Comparison of ENCODE assay signal across 31 mouse cellular contexts in the genomic region with DNA sequence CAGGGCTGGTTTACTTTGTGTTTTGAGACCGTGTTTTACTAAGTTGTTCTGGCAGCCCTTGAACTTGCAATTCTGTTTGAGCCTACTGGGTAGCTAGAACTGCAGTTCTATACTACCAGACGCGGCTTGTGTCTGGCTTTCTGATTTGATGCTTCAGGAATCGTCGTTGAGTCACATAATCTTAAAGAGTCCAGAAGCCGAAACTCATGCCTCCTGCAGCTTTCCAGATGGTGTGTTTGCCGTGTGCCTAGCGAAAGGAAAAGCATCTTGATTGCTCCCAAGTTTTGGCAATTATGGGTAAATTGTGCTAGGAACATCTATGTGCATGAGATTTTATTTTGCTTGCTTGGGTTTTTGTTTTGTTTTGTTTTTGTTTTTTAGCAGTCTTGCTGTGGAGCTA.
DNase-seq lines count a peak whose midpoint lies in the region; ATAC-seq lines count a peak whose summit lies in the region.
"Had no signal": no experiment of that assay in that cellular context is flagged by ENCODE, and none has a peak within 500 bp of the region (broad histone marks: within the 10 kb centered on the region; RNA-seq: fewer than 3 reads in every experiment).

No protein-coding gene starts in this region.

- H3K4me3 ChIP-seq in forebrain, embryonic 14.5 days (ENCODE audit: low read depth, low read length) = no peak overlapping the region
- no peak overlapping the region for H3K4me3 ChIP-seq in forebrain, embryonic 12.5 days (replicated peaks)
- H3K4me3 ChIP-seq: embryonic facial prominence, embryonic 15.5 days; forebrain, embryonic 13.5 days; heart, embryonic 10.5 days; heart, embryonic 15.5 days; hindbrain, embryonic 12.5 days; intestine, embryonic 15.5 days; limb, embryonic 15.5 days; liver, embryonic 13.5 days; midbrain, embryonic 13.5 days; neural tube, embryonic 13.5 days had no signal

- H3K4me2 ChIP-seq in forebrain, embryonic 14.5 days (ENCODE audit: low read length) = no peak overlapping the region
- no peak overlapping the region for H3K4me2 ChIP-seq in forebrain, embryonic 12.5 days
- H3K4me2 ChIP-seq: embryonic facial prominence, embryonic 15.5 days; forebrain, embryonic 13.5 days; heart, embryonic 15.5 days; hindbrain, embryonic 12.5 days; intestine, embryonic 15.5 days; limb, embryonic 15.5 days; liver, embryonic 13.5 days; midbrain, embryonic 13.5 days; neural tube, embryonic 13.5 days had no signal

- H3K9me3 ChIP-seq in forebrain, embryonic 14.5 days (replicated peaks; ENCODE audit: control insufficient read depth, low read length) = no peaks in the 10 kb centered on the region
- H3K9me3 ChIP-seq in forebrain, embryonic 12.5 days = no peaks in the 10 kb centered on the region
- H3K9me3 ChIP-seq: embryonic facial prominence, embryonic 15.5 days; forebrain, embryonic 13.5 days; G1E; heart, embryonic 10.5 days; heart, embryonic 15.5 days; hindbrain, embryonic 12.5 days; intestine, embryonic 15.5 days; limb, embryonic 15.5 days; liver, embryonic 13.5 days; neural tube, embryonic 13.5 days had no signal

- DNase-seq in forebrain, embryonic 14.5 days (ENCODE audit: low spot score) = peak; percentile 31
- peak; percentile 45 for DNase-seq in layer of hippocampus, adult 9-11 months
- no peak for DNase-seq in layer of hippocampus, postnatal 36 days
- DNase-seq in right cerebral cortex, postnatal 10 days (ENCODE audit: low spot score in 2 of 2) = peak; percentile 28 to 39
- no peak for DNase-seq in right cerebral cortex, postnatal 25 days
- DNase-seq in telencephalon, adult 2 months (ENCODE audit: low read depth, low spot score) = peak; percentile 69
- no peak for DNase-seq in retina, postnatal 1 day
- DNase-seq: adrenal gland, adult 8-10 months; cerebellum, adult 11 months; cerebellum, adult 9-10 months; cerebellum, postnatal 36 days; gastrocnemius, postnatal 14 days; heart, postnatal 36 days; kidney, adult 2 months; kidney, postnatal 36 days; liver, embryonic 13.5 days; lung, adult 18-20 months had no signal

- no peak for ATAC-seq in forebrain, embryonic 14.5 days
- ATAC-seq in forebrain, embryonic 12.5 days (ENCODE audit: low FRiP score) = no peak
- ATAC-seq: forebrain, embryonic 13.5 days; hindbrain, postnatal 0 days; intestine, embryonic 15.5 days; lung, postnatal 0 days; midbrain, embryonic 13.5 days had no signal

- no peak overlapping the region for H3K27ac ChIP-seq in forebrain, embryonic 14.5 days (ENCODE audit: low read depth, low read length)
- H3K27ac ChIP-seq in forebrain, embryonic 12.5 days = no peak overlapping the region
- H3K27ac ChIP-seq: embryonic facial prominence, embryonic 15.5 days; forebrain, embryonic 13.5 days; heart, embryonic 10.5 days; heart, embryonic 15.5 days; hindbrain, embryonic 12.5 days; hindbrain, postnatal 0 days; intestine, embryonic 15.5 days; limb, embryonic 15.5 days; liver, embryonic 13.5 days; macrophage; midbrain, embryonic 13.5 days; neural tube, embryonic 13.5 days had no signal

- no peaks in the 10 kb centered on the region for H3K36me3 ChIP-seq in forebrain, embryonic 14.5 days (ENCODE audit: control insufficient read depth, insufficient read depth, low read length)
- no peaks in the 10 kb centered on the region for H3K36me3 ChIP-seq in forebrain, embryonic 12.5 days (replicated peaks)
- H3K36me3 ChIP-seq: embryonic facial prominence, embryonic 15.5 days; G1E; heart, embryonic 10.5 days; heart, embryonic 15.5 days; hindbrain, embryonic 12.5 days; intestine, embryonic 15.5 days; limb, embryonic 15.5 days; liver, embryonic 13.5 days; midbrain, embryonic 13.5 days; neural tube, embryonic 13.5 days had no signal

- H3K27me3 ChIP-seq in forebrain, embryonic 14.5 days (replicated peaks; ENCODE audit: control insufficient read depth, insufficient read depth, low read length) = no peaks in the 10 kb centered on the region; the same call in 1 of the 2 replicates
- H3K27me3 ChIP-seq in forebrain, embryonic 12.5 days = no peaks in the 10 kb centered on the region
- H3K27me3 ChIP-seq: forebrain, embryonic 13.5 days; intestine, embryonic 15.5 days; neural tube, embryonic 13.5 days had no signal

- H3K4me1 ChIP-seq in forebrain, embryonic 14.5 days (ENCODE audit: control insufficient read depth, insufficient read depth, low read length) = peaks cover 6% of the 10 kb centered on the region; the same call in 1 of the 2 replicates
- H3K4me1 ChIP-seq in forebrain, embryonic 12.5 days = peaks cover 21% of the 10 kb centered on the region
- H3K4me1 ChIP-seq: liver, embryonic 13.5 days had no signal

- 74% methylated on average over 8 of the region's 8 CpGs for WGBS in forebrain, embryonic 14.5 days
- 85% methylated on average over 8 of the region's 8 CpGs for WGBS in forebrain, embryonic 12.5 days

- H3K9ac ChIP-seq in forebrain, embryonic 14.5 days (ENCODE audit: low read length) = no peak overlapping the region
- no peak overlapping the region for H3K9ac ChIP-seq in forebrain, embryonic 12.5 days
- H3K9ac ChIP-seq: embryonic facial prominence, embryonic 15.5 days; forebrain, embryonic 13.5 days; heart, embryonic 15.5 days; hindbrain, embryonic 12.5 days; intestine, embryonic 15.5 days; limb, embryonic 15.5 days; liver, embryonic 13.5 days; midbrain, embryonic 13.5 days; neural tube, embryonic 13.5 days had no signal

Comparison
In these comparisons a context has a peak if more than half of its experiments do, and no peak if none do; other contexts are left out.
1. DNase-seq: peak in forebrain, embryonic 14.5 days (single experiment), layer of hippocampus, adult 9-11 months (single experiment), right cerebral cortex, postnatal 10 days (2 of 2) and telencephalon, adult 2 months (single experiment); none in layer of hippocampus, postnatal 36 days (0 of 2), right cerebral cortex, postnatal 25 days (single experiment) and retina, postnatal 1 day (single experiment).